Mouse (Mus musculus): ENCODE data around the gene Gpt2. TPM values are rescaled to one million over a fixed set of nuclear protein-coding genes. Genes with fewer than 3 reads are reported as not detected.
A peak's percentile ranks its signal among the peaks of the same experiment; 100 is the strongest.

Gpt2 gene
- polyA plus RNA-seq, 1 experiment from 2014 or later = 26.3 TPM

- 94% methylated on average over 8 of the region's 8 CpGs for whole genome bisulfite sequencing
- ATAC-seq = no peak
These were observed 2.8 kb upstream of the Gpt2 start for GRCm38 (mm10) chr8:85489546-85489945.

GRCm38 (mm10) chr8:85492940-85493931, 860 bp downstream of the Gpt2 start:
- ATAC-seq = no peak
- 8% methylated on average over 45 of the region's 49 CpGs for WGBS
- peak overlapping the region; percentile 67 for H3K27ac ChIP-seq

More at GRCm38 (mm10) chr8:85489546-85489945, 2.8 kb upstream of the Gpt2 start:
- Histone ChIP-seq H3K4me1 (replicated peaks) (peaks cover 10% of the 10 kb centered on the region), H3K27ac (no peak overlapping the region), H3K9me3 (no peaks in the 10 kb centered on the region), H3K4me2 (replicated peaks) (no peak overlapping the region), H3K36me3 (no peaks in the 10 kb centered on the region), H3K4me3 (replicated peaks) (no peak overlapping the region), H3K9ac (replicated peaks) (no peak overlapping the region), H3K27me3 (no peaks in the 10 kb centered on the region)

GRCm38 (mm10) chr8:85496125-85496524, 3.7 kb downstream of the Gpt2 start:
- no peak overlapping the region for H3K4me2 ChIP-seq (replicated peaks)
- ATAC-seq = no peak
- 90% methylated on average over 5 of the region's 5 CpGs for WGBS
- no peak overlapping the region for H3K4me3 ChIP-seq (replicated peaks)
- no peak overlapping the region for H3K9ac ChIP-seq (replicated peaks)
- H3K36me3 ChIP-seq = peaks cover 10% of the 10 kb centered on the region; the same call in 1 of the 2 replicates
- no peak overlapping the region for H3K27ac ChIP-seq
- no peaks in the 10 kb centered on the region for H3K27me3 ChIP-seq
- H3K9me3 ChIP-seq = no peaks in the 10 kb centered on the region
- peaks cover 27% of the 10 kb centered on the region for H3K4me1 ChIP-seq (replicated peaks)

More at GRCm38 (mm10) chr8:85492940-85493931, 860 bp downstream of the Gpt2 start:
- H3K4me1 ChIP-seq (replicated peaks) = peaks cover 10% of the 10 kb centered on the region
- peak overlapping the region; percentile 87 for H3K9ac ChIP-seq (replicated peaks)
- peak overlapping the region; percentile 81 for H3K4me2 ChIP-seq (replicated peaks)
- peaks cover 10% of the 10 kb centered on the region; the same call in 1 of the 2 replicates for H3K36me3 ChIP-seq
- H3K4me3 ChIP-seq (replicated peaks) = peak overlapping the region; percentile 85
- H3K9me3 ChIP-seq = no peaks in the 10 kb centered on the region
- H3K27me3 ChIP-seq = no peaks in the 10 kb centered on the region

GRCm38 (mm10) chr8:85496778-85497177, 4.4 kb downstream of the Gpt2 start:
- Histone ChIP-seq H3K4me2 (replicated peaks) (no peak overlapping the region), H3K4me3 (replicated peaks) (no peak overlapping the region), H3K9me3 (no peaks in the 10 kb centered on the region), H3K27me3 (no peaks in the 10 kb centered on the region), H3K4me1 (replicated peaks) (peaks cover 30% of the 10 kb centered on the region), H3K27ac (no peak overlapping the region), H3K9ac (replicated peaks) (no peak overlapping the region), H3K36me3 (peaks cover 10% of the 10 kb centered on the region; the same call in 1 of the 2 replicates)
- WGBS = 90% methylated on average over 4 of the region's 4 CpGs
- ATAC-seq = no peak

GRCm38 (mm10) chr8:85498577-85498976, 6.2 kb downstream of the Gpt2 start:
- Histone ChIP-seq H3K36me3 (peaks cover 12% of the 10 kb centered on the region), H3K4me2 (replicated peaks) (no peak overlapping the region), H3K9ac (replicated peaks) (no peak overlapping the region), H3K9me3 (no peaks in the 10 kb centered on the region), H3K27me3 (no peaks in the 10 kb centered on the region), H3K4me1 (replicated peaks) (peaks cover 24% of the 10 kb centered on the region), H3K4me3 (replicated peaks) (no peak overlapping the region), H3K27ac (no peak overlapping the region)
- 25% methylated on average over 2 of the region's 2 CpGs for WGBS
- ATAC-seq = no peak

GRCm38 (mm10) chr8:85500460-85500859, 8.1 kb downstream of the Gpt2 start:
- Histone ChIP-seq H3K9ac (replicated peaks) (no peak overlapping the region), H3K36me3 (peaks cover 24% of the 10 kb centered on the region), H3K9me3 (no peaks in the 10 kb centered on the region), H3K4me3 (replicated peaks) (no peak overlapping the region), H3K4me2 (replicated peaks) (no peak overlapping the region), H3K4me1 (replicated peaks) (peaks cover 20% of the 10 kb centered on the region), H3K27ac (peak overlapping the region; percentile 56), H3K27me3 (no peaks in the 10 kb centered on the region)
- WGBS = 92% methylated on average over 10 of the region's 10 CpGs
- no peak for ATAC-seq

GRCm38 (mm10) chr8:85500955-85501685, 8.7 kb downstream of the Gpt2 start:
- no peak overlapping the region for H3K4me3 ChIP-seq (replicated peaks)
- WGBS = 74% methylated on average over 11 of the region's 11 CpGs
- no peak overlapping the region for H3K4me2 ChIP-seq (replicated peaks)
- H3K9me3 ChIP-seq = no peaks in the 10 kb centered on the region
- peak overlapping the region; percentile 56 for H3K27ac ChIP-seq
- H3K4me1 ChIP-seq (replicated peaks) = peaks cover 20% of the 10 kb centered on the region
- H3K27me3 ChIP-seq = no peaks in the 10 kb centered on the region
- ATAC-seq = peak; percentile 65
- peaks cover 31% of the 10 kb centered on the region for H3K36me3 ChIP-seq
- 0 out of 2 replicates have a peak overlapping the region, but pooled peaks have one; percentile 10 for H3K9ac ChIP-seq (replicated peaks)

GRCm38 (mm10) chr8:85502381-85502780, 10.0 kb downstream of the Gpt2 start:
- Histone ChIP-seq H3K9ac (replicated peaks) (no peak overlapping the region), H3K4me2 (replicated peaks) (no peak overlapping the region), H3K9me3 (no peaks in the 10 kb centered on the region), H3K4me3 (replicated peaks) (no peak overlapping the region), H3K4me1 (replicated peaks) (peaks cover 20% of the 10 kb centered on the region), H3K27ac (no peak overlapping the region), H3K36me3 (peaks cover 34% of the 10 kb centered on the region), H3K27me3 (no peaks in the 10 kb centered on the region)
- ATAC-seq = no peak
- 76% methylated on average over 2 of the region's 2 CpGs for WGBS

- Histone ChIP-seq H3K27ac (no peak overlapping the region), H3K4me3 (replicated peaks) (no peak overlapping the region), H3K36me3 (peaks cover 38% of the 10 kb centered on the region), H3K4me1 (replicated peaks) (peaks cover 20% of the 10 kb centered on the region), H3K9me3 (no peaks in the 10 kb centered on the region), H3K9ac (replicated peaks) (no peak overlapping the region), H3K27me3 (no peaks in the 10 kb centered on the region), H3K4me2 (replicated peaks) (no peak overlapping the region)
- ATAC-seq = no peak
- WGBS = 55% methylated on average over 3 of the region's 3 CpGs
These were observed 10.7 kb downstream of the Gpt2 start for GRCm38 (mm10) chr8:85503065-85503464.

- Histone ChIP-seq H3K36me3 (peaks cover 53% of the 10 kb centered on the region), H3K4me2 (replicated peaks) (no peak overlapping the region), H3K9me3 (no peaks in the 10 kb centered on the region), H3K4me3 (replicated peaks) (no peak overlapping the region), H3K4me1 (replicated peaks) (peaks cover 10% of the 10 kb centered on the region; the same call in 1 of the 2 replicates), H3K27me3 (no peaks in the 10 kb centered on the region), H3K27ac (no peak overlapping the region), H3K9ac (replicated peaks) (no peak overlapping the region)
- WGBS = 80% methylated on average over 6 of the region's 6 CpGs
- no peak for ATAC-seq
These were observed 12.3 kb downstream of the Gpt2 start for GRCm38 (mm10) chr8:85504704-85505103.

- no peaks in the 10 kb centered on the region for H3K4me1 ChIP-seq (replicated peaks)
- H3K4me2 ChIP-seq (replicated peaks) = no peak overlapping the region
- H3K9me3 ChIP-seq = no peaks in the 10 kb centered on the region
- WGBS = 69% methylated on average over 4 of the region's 4 CpGs
- no peak overlapping the region for H3K27ac ChIP-seq
- H3K4me3 ChIP-seq (replicated peaks) = no peak overlapping the region
- peaks cover 72% of the 10 kb centered on the region for H3K36me3 ChIP-seq
- H3K9ac ChIP-seq (replicated peaks) = no peak overlapping the region
- no peaks in the 10 kb centered on the region for H3K27me3 ChIP-seq
- ATAC-seq = no peak
These were observed 14.2 kb downstream of the Gpt2 start for GRCm38 (mm10) chr8:85506620-85507019.

GRCm38 (mm10) chr8:85508661-85509060, 16.3 kb downstream of the Gpt2 start:
- Histone ChIP-seq H3K9ac (replicated peaks) (no peak overlapping the region), H3K27ac (no peak overlapping the region), H3K4me3 (replicated peaks) (no peak overlapping the region), H3K4me1 (replicated peaks) (no peaks in the 10 kb centered on the region), H3K27me3 (no peaks in the 10 kb centered on the region), H3K36me3 (peaks cover 86% of the 10 kb centered on the region), H3K4me2 (replicated peaks) (no peak overlapping the region), H3K9me3 (no peaks in the 10 kb centered on the region)
- no peak for ATAC-seq
- WGBS = 78% methylated on average over 4 of the region's 4 CpGs
